Mouse (Mus musculus): ENCODE results near the gene Olfr1118. TPM values are rescaled to one million over a fixed set of nuclear protein-coding genes. Genes with fewer than 3 reads are reported as not detected.
"Not testable (repeated sequence)": the region's sequence is repeated elsewhere in the genome, so short reads cannot be mapped to it uniquely, and the experiment has no call there.

The Olfr1118 gene
- polyA plus RNA-seq (2012; rRNA removed): not detected in 2 replicates

GRCm38 (mm10) chr2:87307281-87307680, at the start of gene Olfr1118:
Gene Olfr1118, plus strand, starts transcription at chr2:87307581.
- 32% methylated on average over 1 of the region's 1 CpGs for WGBS
- DNase-seq (ENCODE audit: low read depth, low spot score): no peak

GRCm38 (mm10) chr2:87267234-87267633, 40.1 kb upstream of the Olfr1118 start, which contains the start of gene Olfr1116:
Gene Olfr1116, plus strand, starts transcription at chr2:87267534.
- 86% methylated on average over 1 of the region's 1 CpGs for WGBS
- no peak for DNase-seq (ENCODE audit: low read depth, low spot score)

GRCm38 (mm10) chr2:87293977-87294376, 13.4 kb upstream of the Olfr1118 start:
- DNase-seq (ENCODE audit: low read depth, low spot score): not testable (repeated sequence)

- 36% methylated on average over 2 of the region's 2 CpGs for WGBS
- DNase-seq (ENCODE audit: low read depth, low spot score): no peak
Observed at GRCm38 (mm10) chr2:87354515-87354914, 47.1 kb downstream of the Olfr1118 start, which contains the start of gene Olfr1120. Gene Olfr1120, plus strand, starts transcription at chr2:87354815.

GRCm38 (mm10) chr2:87360121-87360520, 52.7 kb downstream of the Olfr1118 start:
- WGBS: 87% methylated on average over 2 of the region's 2 CpGs
- DNase-seq (ENCODE audit: low read depth, low spot score): not testable (repeated sequence)

Other genes with a start within 250 kb of the Olfr1118 start
- gene Olfr1107, start 231.8 kb upstream of the Olfr1118 start, polyA plus RNA-seq (2012; rRNA removed): not detected in 2 replicates
- not detected in 2 replicates for gene Olfr1109, start 211.6 kb upstream of the Olfr1118 start, polyA plus RNA-seq (2012; rRNA removed)
- not detected in 2 replicates for gene Olfr259, start 193.0 kb upstream of the Olfr1118 start, polyA plus RNA-seq (2012; rRNA removed)
- gene Olfr1110, start 167.3 kb upstream of the Olfr1118 start, polyA plus RNA-seq (2012; rRNA removed): not detected in 2 replicates
- gene Olfr1111, start 155.0 kb upstream of the Olfr1118 start, polyA plus RNA-seq (2012; rRNA removed): not detected in 2 replicates
- not detected in 2 replicates for gene Olfr1112, start 119.8 kb upstream of the Olfr1118 start, polyA plus RNA-seq (2012; rRNA removed)
- gene Olfr1113, start 98.6 kb upstream of the Olfr1118 start, polyA plus RNA-seq (2012; rRNA removed): not detected in 2 replicates
- not detected in 2 replicates for gene Olfr1115, start 59.6 kb upstream of the Olfr1118 start, polyA plus RNA-seq (2012; rRNA removed)
- not detected in 2 replicates for gene Olfr1116, start 40.0 kb upstream of the Olfr1118 start, polyA plus RNA-seq (2012; rRNA removed)
- gene Olfr1120, start 47.2 kb downstream of the Olfr1118 start, polyA plus RNA-seq (2012; rRNA removed): not detected in 2 replicates
- not detected in 2 replicates for gene Olfr1121, start 62.3 kb downstream of the Olfr1118 start, polyA plus RNA-seq (2012; rRNA removed)
- gene Olfr1122, start 78.3 kb downstream of the Olfr1118 start, polyA plus RNA-seq (2012; rRNA removed): not detected in 2 replicates
- gene Olfr1123, start 109.1 kb downstream of the Olfr1118 start, polyA plus RNA-seq (2012; rRNA removed): not detected in 2 replicates
- gene Olfr1124, start 122.7 kb downstream of the Olfr1118 start, polyA plus RNA-seq (2012; rRNA removed): not detected in 2 replicates
- gene Olfr1126, start 146.4 kb downstream of the Olfr1118 start, polyA plus RNA-seq (2012; rRNA removed): not detected in 2 replicates
- gene Pramel7, start 189.5 kb downstream of the Olfr1118 start, polyA plus RNA-seq (2012; rRNA removed): not detected in 2 replicates
- gene Pramel6, start 199.0 kb downstream of the Olfr1118 start, polyA plus RNA-seq (2012; rRNA removed): not detected in 2 replicates
- gene Olfr153, start 224.2 kb downstream of the Olfr1118 start, polyA plus RNA-seq (2012; rRNA removed): not detected in 2 replicates
- gene Olfr1128, start 238.0 kb downstream of the Olfr1118 start, polyA plus RNA-seq (2012; rRNA removed): not detected in 2 replicates

Measured in large intestine, adult 2 months (tissue).